Mouse (Mus musculus): ENCODE data around the gene Hsp90ab1. TPM values are rescaled to one million over a fixed set of nuclear protein-coding genes. Genes with fewer than 3 reads are reported as not detected.
A peak's percentile ranks its signal among the peaks of the same experiment; 100 is the strongest.

The Hsp90ab1 gene
- polyA plus RNA-seq, 1 experiment from 2014 or later: 1,012 TPM

- no peaks in the 10 kb centered on the region for H3K27me3 ChIP-seq
- H3K36me3 ChIP-seq: peaks cover 77% of the 10 kb centered on the region
- H3K9me3 ChIP-seq (replicated peaks): no peaks in the 10 kb centered on the region
- DNase-seq (peak; percentile 51), ATAC-seq (ENCODE audit: low read depth) (no peak)
- H3K9ac ChIP-seq: no peak overlapping the region
- H3K27ac ChIP-seq: peak overlapping the region; percentile 93
- no peak overlapping the region for H3K4me2 ChIP-seq
- 86% methylated on average over 3 of the region's 3 CpGs for WGBS (ENCODE audit: insufficient replicate concordance)
- no peak overlapping the region for H3K4me3 ChIP-seq (replicated peaks)
- H3K4me1 ChIP-seq (replicated peaks): peaks cover 78% of the 10 kb centered on the region
These were observed 13.4 kb upstream of the Hsp90ab1 start for GRCm38 (mm10) chr17:45586449-45586837.

DNA sequence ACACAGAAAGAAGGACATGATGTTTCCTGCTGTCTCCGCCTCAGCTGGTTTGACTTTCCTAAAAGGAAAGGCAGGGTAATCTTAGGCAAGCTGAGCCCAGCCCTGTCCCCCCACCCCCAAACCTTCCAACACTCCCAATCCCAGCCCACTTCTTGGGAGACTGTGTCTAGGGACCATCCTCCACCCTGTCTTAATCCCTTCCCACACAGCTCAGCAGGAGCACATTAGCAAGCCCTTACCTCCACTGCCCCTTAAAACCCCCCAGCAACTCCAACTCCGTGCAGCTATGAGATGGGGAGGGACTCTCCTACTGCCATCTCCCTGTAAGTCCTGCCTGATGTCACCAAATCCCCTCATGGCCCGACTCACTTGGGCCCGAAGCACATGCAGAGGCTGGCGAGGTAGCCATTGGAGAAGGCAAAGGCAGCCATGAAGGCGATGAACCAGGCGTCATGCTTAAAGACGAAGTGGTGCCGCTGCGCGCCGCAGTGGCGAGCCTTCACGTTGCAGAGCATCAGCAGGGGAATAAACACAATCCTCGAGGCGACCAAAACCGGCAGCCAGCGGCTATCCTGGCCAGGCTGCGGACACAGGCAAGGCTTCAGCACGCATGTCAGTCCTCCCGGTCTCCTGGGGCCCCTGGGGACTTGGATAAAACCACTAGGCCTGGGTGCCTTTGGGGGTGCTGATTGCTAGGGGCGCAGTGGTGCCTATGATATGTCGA is 12.8 kb upstream of the Hsp90ab1 start:
- no peak overlapping the region for H3K4me3 ChIP-seq (replicated peaks)
- ATAC-seq (ENCODE audit: low read depth) (no peak), DNase-seq (no peak)
- peaks cover 71% of the 10 kb centered on the region for H3K36me3 ChIP-seq
- peak overlapping the region; percentile 93 for H3K27ac ChIP-seq
- WGBS (ENCODE audit: insufficient replicate concordance): 78% methylated on average over 23 of the region's 23 CpGs
- H3K4me1 ChIP-seq (replicated peaks): peaks cover 77% of the 10 kb centered on the region
- H3K9ac ChIP-seq: no peak overlapping the region
- no peaks in the 10 kb centered on the region for H3K27me3 ChIP-seq
- no peaks in the 10 kb centered on the region for H3K9me3 ChIP-seq (replicated peaks)
- 0 out of 2 replicates have a peak overlapping the region, but pooled peaks have one; percentile 11 for H3K4me2 ChIP-seq

DNA sequence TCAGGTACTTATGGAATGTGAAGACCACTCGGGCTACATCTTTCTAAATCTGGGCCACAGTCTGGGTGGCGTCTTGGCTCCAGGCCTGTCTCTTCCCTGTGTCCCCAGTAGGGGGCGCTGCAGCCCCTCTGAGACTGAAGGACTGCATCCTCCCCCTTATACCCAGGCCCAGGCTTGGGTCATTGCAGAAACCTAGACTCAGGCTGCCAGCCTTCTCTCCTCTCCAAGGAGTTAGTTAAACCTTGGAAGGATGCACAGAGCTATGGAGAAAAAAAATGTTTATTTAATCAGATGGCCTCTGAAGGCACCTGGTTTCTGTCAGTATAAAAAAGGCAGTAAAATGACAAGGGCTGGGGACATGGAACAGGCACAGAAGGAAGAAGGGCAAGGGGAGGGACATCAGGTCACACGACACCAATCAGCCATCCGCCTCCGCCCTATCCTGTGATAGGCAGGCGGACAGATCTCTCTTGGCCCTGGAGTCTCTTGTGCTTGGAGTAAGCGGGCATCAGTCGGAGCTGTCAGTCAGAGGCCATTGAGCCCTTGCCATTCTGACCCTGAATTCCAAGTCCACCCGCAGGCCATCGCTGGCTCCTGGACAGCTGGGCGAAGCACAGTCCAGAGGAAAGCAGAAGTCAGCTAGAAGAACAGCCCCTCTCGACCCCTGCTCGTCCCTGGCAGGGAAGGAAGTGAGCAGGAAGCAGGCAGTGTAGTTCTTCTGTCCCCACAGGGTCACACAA is 12.0 kb upstream of the Hsp90ab1 start:
- H3K27ac ChIP-seq: peak overlapping the region; percentile 93
- no peak overlapping the region for H3K4me2 ChIP-seq
- WGBS (ENCODE audit: insufficient replicate concordance): 37% methylated on average over 14 of the region's 14 CpGs
- H3K4me3 ChIP-seq (replicated peaks): no peak overlapping the region
- peaks cover 63% of the 10 kb centered on the region for H3K36me3 ChIP-seq
- peak; percentile 58 for DNase-seq
- peak overlapping the region; percentile 19; the same call in 1 of the 2 replicates for H3K9ac ChIP-seq
- no peaks in the 10 kb centered on the region for H3K27me3 ChIP-seq
- H3K4me1 ChIP-seq (replicated peaks): peaks cover 74% of the 10 kb centered on the region
- H3K9me3 ChIP-seq (replicated peaks): no peaks in the 10 kb centered on the region
- peak; percentile 39 for ATAC-seq (ENCODE audit: low read depth)

GRCm38 (mm10) chr17:45584096-45584896 is 11.2 kb upstream of the Hsp90ab1 start:
- Histone ChIP-seq H3K36me3 (peaks cover 55% of the 10 kb centered on the region), H3K9me3 (replicated peaks) (no peaks in the 10 kb centered on the region), H3K9ac (peak overlapping the region; percentile 19; the same call in 1 of the 2 replicates), H3K27ac (peak overlapping the region; percentile 93), H3K27me3 (no peaks in the 10 kb centered on the region), H3K4me2 (no peak overlapping the region; the same call in 1 of the 2 replicates), H3K4me1 (replicated peaks) (peaks cover 75% of the 10 kb centered on the region), H3K4me3 (replicated peaks) (no peak overlapping the region)
- 52% methylated on average over 12 of the region's 12 CpGs for WGBS (ENCODE audit: insufficient replicate concordance)
- DNase-seq (no peak), ATAC-seq (ENCODE audit: low read depth) (no peak)

DNA sequence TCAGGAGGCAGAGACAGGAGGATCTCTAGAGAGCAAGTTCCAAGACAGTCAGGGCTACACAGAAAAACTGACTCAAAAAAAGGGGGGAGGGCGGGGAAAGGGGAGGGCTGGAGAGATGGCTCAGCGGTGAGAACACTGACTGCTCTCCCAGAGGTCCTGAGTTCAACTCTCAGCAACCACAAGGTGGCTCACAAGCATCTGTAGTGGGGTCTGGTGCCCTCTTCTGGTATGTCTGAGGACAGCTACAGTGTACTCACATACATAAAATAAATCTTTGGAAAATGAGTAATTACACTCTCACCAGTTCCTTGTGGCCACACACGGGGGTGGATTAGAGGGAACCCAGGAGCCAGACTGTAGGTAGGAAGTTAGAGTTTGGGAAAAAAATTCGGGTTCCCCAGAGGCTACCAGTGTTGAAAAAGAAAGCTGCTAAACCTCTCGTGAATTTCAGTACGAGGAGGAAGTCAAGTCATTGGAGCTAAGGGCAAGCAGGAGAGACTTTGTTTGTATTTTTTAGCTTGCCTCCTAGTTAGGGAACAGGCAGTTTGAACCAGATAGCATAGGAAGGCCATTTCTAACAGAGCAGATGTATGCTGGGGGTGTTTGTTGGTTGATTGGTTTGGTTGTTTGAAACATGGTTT is 9.8 kb upstream of the Hsp90ab1 start:
- Histone ChIP-seq H3K9ac (0 out of 2 replicates have a peak overlapping the region, but pooled peaks have one; percentile 22), H3K36me3 (peaks cover 41% of the 10 kb centered on the region), H3K27me3 (no peaks in the 10 kb centered on the region), H3K4me1 (replicated peaks) (peaks cover 84% of the 10 kb centered on the region), H3K4me2 (peak overlapping the region; percentile 52), H3K9me3 (replicated peaks) (no peaks in the 10 kb centered on the region), H3K4me3 (replicated peaks) (no peak overlapping the region), H3K27ac (peak overlapping the region; percentile 93)
- 41% methylated on average over 6 of the region's 6 CpGs for WGBS (ENCODE audit: insufficient replicate concordance)
- peak; percentile 45 for DNase-seq
- ATAC-seq (ENCODE audit: low read depth): peak; percentile 6; the same call in 1 of the 2 replicates

DNA sequence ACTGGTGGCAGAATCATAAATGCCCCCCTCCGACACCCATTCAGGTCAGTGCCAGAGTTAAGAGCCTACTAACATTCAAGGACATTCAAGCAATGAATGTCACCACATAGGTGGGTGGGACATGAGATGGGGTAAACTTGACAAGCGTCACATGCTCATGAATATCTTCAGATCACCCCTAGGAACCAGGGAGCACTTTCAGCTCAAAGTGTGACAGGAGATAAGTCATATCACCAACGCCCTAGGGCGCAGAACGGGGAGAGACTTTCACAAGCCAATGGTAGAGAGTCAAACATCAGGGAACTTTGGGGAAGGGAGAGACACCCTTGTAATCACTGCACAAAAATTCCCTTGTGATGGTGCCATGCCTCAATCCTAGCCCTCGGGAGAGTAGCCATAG is 9.1 kb upstream of the Hsp90ab1 start:
- peaks cover 84% of the 10 kb centered on the region for H3K4me1 ChIP-seq (replicated peaks)
- H3K36me3 ChIP-seq: peaks cover 34% of the 10 kb centered on the region
- H3K27ac ChIP-seq: peak overlapping the region; percentile 93
- ATAC-seq (ENCODE audit: low read depth) (peak; percentile 79), DNase-seq (peak; percentile 65)
- H3K9ac ChIP-seq: 0 out of 2 replicates have a peak overlapping the region, but pooled peaks have one; percentile 22
- no peak overlapping the region for H3K4me3 ChIP-seq (replicated peaks)
- WGBS (ENCODE audit: insufficient replicate concordance): 37% methylated on average over 6 of the region's 6 CpGs
- no peaks in the 10 kb centered on the region for H3K9me3 ChIP-seq (replicated peaks)
- H3K27me3 ChIP-seq: no peaks in the 10 kb centered on the region
- peak overlapping the region; percentile 52 for H3K4me2 ChIP-seq

- no peak overlapping the region for H3K4me3 ChIP-seq (replicated peaks)
- peak overlapping the region; percentile 52 for H3K4me2 ChIP-seq
- H3K9ac ChIP-seq: peak overlapping the region; percentile 20; the same call in 1 of the 2 replicates
- H3K27me3 ChIP-seq: no peaks in the 10 kb centered on the region
- DNase-seq: peak; percentile 71
- H3K4me1 ChIP-seq (replicated peaks): peaks cover 84% of the 10 kb centered on the region
- 8% methylated on average over 2 of the region's 2 CpGs for WGBS (ENCODE audit: insufficient replicate concordance)
- ATAC-seq (ENCODE audit: low read depth): peak; percentile 27
- no peaks in the 10 kb centered on the region for H3K9me3 ChIP-seq (replicated peaks)
- H3K36me3 ChIP-seq: peaks cover 28% of the 10 kb centered on the region
- H3K27ac ChIP-seq: peak overlapping the region; percentile 93
These were observed 8.5 kb upstream of the Hsp90ab1 start for GRCm38 (mm10) chr17:45581567-45581983.

DNA sequence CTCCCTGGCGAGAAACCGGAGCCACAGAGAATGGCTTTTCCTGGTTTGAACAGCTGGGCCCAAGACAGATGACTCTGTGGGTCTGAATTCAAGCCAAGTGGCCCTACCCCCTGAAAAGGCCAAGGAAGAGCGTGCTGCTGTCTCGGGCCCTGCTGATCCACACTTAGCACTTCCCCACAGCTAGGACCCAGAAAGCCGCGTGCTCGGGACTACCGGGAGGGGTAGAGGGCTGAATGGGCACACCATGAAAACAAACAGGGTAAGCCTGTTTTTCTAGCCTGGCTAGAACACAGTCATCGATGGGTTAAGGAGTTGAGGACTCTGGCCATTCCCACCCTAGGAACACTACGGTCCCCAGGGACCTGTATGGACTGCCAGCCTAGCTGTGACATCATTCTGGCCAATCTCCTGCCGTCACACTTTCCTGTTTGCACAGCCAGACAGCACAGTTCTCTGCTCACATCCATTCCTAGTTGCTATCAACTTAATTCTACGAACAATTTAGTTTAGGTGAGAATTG is 7.9 kb upstream of the Hsp90ab1 start:
- Histone ChIP-seq H3K27ac (peak overlapping the region; percentile 71), H3K4me3 (replicated peaks) (no peak overlapping the region), H3K9ac (peak overlapping the region; percentile 30), H3K27me3 (no peaks in the 10 kb centered on the region), H3K36me3 (peaks cover 22% of the 10 kb centered on the region), H3K4me2 (no peak overlapping the region), H3K4me1 (replicated peaks) (peaks cover 79% of the 10 kb centered on the region), H3K9me3 (replicated peaks) (no peaks in the 10 kb centered on the region)
- ATAC-seq (ENCODE audit: low read depth) (no peak), DNase-seq (no peak)
- WGBS (ENCODE audit: insufficient replicate concordance): 36% methylated on average over 12 of the region's 12 CpGs

DNA sequence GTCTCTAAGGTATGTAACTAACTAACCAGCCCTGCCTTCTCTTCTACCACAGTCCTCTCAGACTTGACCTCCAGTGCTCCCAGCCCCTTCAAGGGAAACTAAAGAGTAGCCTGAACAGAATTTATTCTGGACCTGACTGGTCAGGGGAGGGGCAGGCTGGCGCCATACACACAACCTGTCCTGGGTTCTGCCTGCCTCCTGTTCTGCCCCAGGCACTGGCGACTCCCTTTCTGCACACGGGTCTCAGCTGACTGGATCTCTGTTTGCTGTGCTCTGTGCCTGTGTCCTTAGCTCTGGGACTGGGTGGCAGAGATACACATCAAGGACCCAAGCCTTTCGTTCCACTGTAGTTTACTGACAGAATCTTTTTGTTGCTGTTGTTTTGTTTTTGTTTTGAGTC is 6.5 kb upstream of the Hsp90ab1 start:
- ATAC-seq (ENCODE audit: low read depth) (no peak), DNase-seq (no peak)
- peaks cover 77% of the 10 kb centered on the region for H3K4me1 ChIP-seq (replicated peaks)
- H3K4me2 ChIP-seq: no peak overlapping the region
- H3K36me3 ChIP-seq: peaks cover 8% of the 10 kb centered on the region
- WGBS (ENCODE audit: insufficient replicate concordance): 74% methylated on average over 4 of the region's 4 CpGs
- no peaks in the 10 kb centered on the region for H3K27me3 ChIP-seq
- no peaks in the 10 kb centered on the region for H3K9me3 ChIP-seq (replicated peaks)
- H3K9ac ChIP-seq: no peak overlapping the region; the same call in 1 of the 2 replicates
- no peak overlapping the region for H3K4me3 ChIP-seq (replicated peaks)
- no peak overlapping the region for H3K27ac ChIP-seq

DNA sequence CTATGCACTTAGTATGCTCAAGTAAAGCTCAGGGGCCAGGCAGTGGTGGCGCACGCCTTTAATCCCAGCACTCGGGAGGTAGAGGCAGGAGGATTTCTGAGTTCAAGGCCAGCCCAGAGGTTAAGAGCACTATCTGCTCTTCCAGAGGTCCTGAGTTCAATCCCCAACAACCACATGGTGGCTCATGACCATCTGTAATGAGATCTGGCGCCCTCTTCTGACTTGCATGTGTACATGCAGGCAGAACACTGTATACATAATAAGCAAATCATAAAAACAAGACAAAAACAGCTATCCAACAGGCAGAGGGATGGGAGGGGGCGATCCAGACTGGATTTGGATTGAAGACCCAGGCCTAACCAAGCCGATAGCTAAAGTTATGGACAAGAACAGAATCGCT is 5.8 kb upstream of the Hsp90ab1 start:
- Histone ChIP-seq H3K27me3 (no peaks in the 10 kb centered on the region), H3K9ac (no peak overlapping the region), H3K9me3 (replicated peaks) (no peaks in the 10 kb centered on the region), H3K27ac (no peak overlapping the region), H3K4me3 (replicated peaks) (no peak overlapping the region), H3K4me2 (no peak overlapping the region), H3K36me3 (peaks cover under 1% of the 10 kb centered on the region; the same call in 1 of the 2 replicates), H3K4me1 (replicated peaks) (peaks cover 77% of the 10 kb centered on the region)
- ATAC-seq (ENCODE audit: low read depth): no peak
- 55% methylated on average over 7 of the region's 7 CpGs for WGBS (ENCODE audit: insufficient replicate concordance)
- peak; percentile 51 for DNase-seq
